Mouse (Mus musculus) liver, postnatal 0 days (tissue): ENCODE data around the gene Mis18bp1. TPM values are rescaled to one million over a fixed set of nuclear protein-coding genes. Genes with fewer than 3 reads are reported as not detected.

ENCODE experiments used
- ATAC-seq: fragments of 200-750 bp; cut with Nextera tagmentation; 2 replicates; pipeline ENCODE4 v1.8.0; 2017; ENCODE audit warnings: mild to moderate bottlenecking, moderate library complexity
- DNase-seq: peaks from one replicate; pipeline ENCODE4 v3.0.0-alpha.2; 2016
- H3K27ac ChIP-seq: fragments of 300-500 bp; sonication (generic); 2 replicates; pipeline ENCODE4 v1.5.1; 2014; ENCODE audit warnings: antibody characterized with exemption, moderate library complexity, mild to moderate bottlenecking, low read depth
- H3K27me3 ChIP-seq: fragments of 300-500 bp; sonication (generic); 2 replicates; pipeline ENCODE4 v1.6.1; 2014; ENCODE audit warnings: low read length, control low read depth, mixed read lengths; ENCODE audit not compliant: insufficient read depth
- H3K36me3 ChIP-seq: fragments of 300-500 bp; sonication (generic); replicated peaks from 2 replicates; pipeline ENCODE4 v1.6.1; 2014; ENCODE audit warnings: mild to moderate bottlenecking, control low read depth, low read length, moderate library complexity, mixed read lengths; ENCODE audit not compliant: insufficient read depth
- H3K4me1 ChIP-seq: fragments of 300-500 bp; sonication (generic); 2 replicates; pipeline ENCODE4 v1.6.1; 2014; ENCODE audit warnings: antibody characterized with exemption, mild to moderate bottlenecking, control low read depth; ENCODE audit not compliant: insufficient read depth
- H3K4me2 ChIP-seq: fragments of 300-500 bp; sonication (generic); 2 replicates; pipeline ENCODE4 v1.6.1; 2014; ENCODE audit warnings: low read depth, mild to moderate bottlenecking, low read length, moderate library complexity, mixed read lengths
- H3K4me3 ChIP-seq: fragments of 300-500 bp; sonication (generic); 2 replicates; pipeline ENCODE4 v1.5.1; 2014; ENCODE audit warnings: low read depth, low read length
- H3K9ac ChIP-seq: fragments of 300-500 bp; sonication (generic); replicated peaks from 2 replicates; pipeline ENCODE4 v1.6.1; 2014; ENCODE audit warnings: mild to moderate bottlenecking, moderate library complexity
- H3K9me3 ChIP-seq: fragments of 300-500 bp; sonication (generic); 2 replicates; pipeline ENCODE4 v1.6.1; 2016; ENCODE audit warnings: mild to moderate bottlenecking, control low read depth, low read length, mixed read lengths
- CTCF ChIP-seq: sonication (generic); IDR thresholded peaks from 2 replicates; pipeline ENCODE4 v1.5.1; 2016; ENCODE audit warnings: antibody characterized with exemption, low read depth
- EP300 ChIP-seq: IDR thresholded peaks from 2 replicates; pipeline ENCODE4 v1.6.1; 2016; ENCODE audit warnings: antibody characterized with exemption, low read depth, mild to moderate bottlenecking
- WGBS: fragments of 180-500 bp; shearing (Covaris S2); extraction: QIAGEN DNeasy Blood & Tissue Kit; methylation state at CpG from one replicate; pipeline ENCODE4 v1.1.7; 2014; ENCODE audit not compliant: insufficient replicate concordance; 5-methylcytosine and 5-hydroxymethylcytosine counted together
- polyA plus RNA-seq: library from polyadenylated mRNA; unstranded; fragments of >200 nt; fragmentation: Nextera tagmentation; extraction: Ambion mirVana; gene quantifications from 2 replicates; pipeline ENCODE4 v1.2.1, GENCODE M21; 2015

Gene Mis18bp1
- 18.7 and 22.2 TPM in 2 replicates for polyA plus RNA-seq

GRCm38 (mm10) chr12:65172021-65172951 lies at the start of gene Mis18bp1:
TSS of gene Mis18bp1 (minus strand) at chr12:65172604.
- H3K4me1 ChIP-seq, result peaks cover 18% of the 10 kb centered on the region
- H3K27me3 ChIP-seq, result no peaks in the 10 kb centered on the region
- 1% methylated on average over 70 of the region's 70 CpGs for WGBS
- DNase-seq (peak; percentile 96), ATAC-seq (peak; percentile 98)
- peak within 1 kb of the TSS; percentile 99 for H3K4me3 ChIP-seq
- H3K27ac ChIP-seq, result peak within 1 kb of the TSS; percentile 98
- no peaks in the 10 kb centered on the region for H3K9me3 ChIP-seq
- no peaks in the 10 kb centered on the region for H3K36me3 ChIP-seq
- H3K9ac ChIP-seq, result peak within 1 kb of the TSS; percentile 93
- peak within 1 kb of the TSS; percentile 77 for H3K4me2 ChIP-seq
- TF ChIP-seq EP300 (peak; percentile 69), CTCF (no peak)

GRCm38 (mm10) chr12:65216404-65216840 lies 44.0 kb upstream of the Mis18bp1 start:
- H3K9ac ChIP-seq, result no peak overlapping the region
- ATAC-seq (no peak), DNase-seq (no peak)
- no peaks in the 10 kb centered on the region for H3K4me1 ChIP-seq
- H3K9me3 ChIP-seq, result no peaks in the 10 kb centered on the region
- TF ChIP-seq EP300, result no peak
- TF ChIP-seq CTCF, result no peak
- no peaks in the 10 kb centered on the region for H3K36me3 ChIP-seq
- H3K27me3 ChIP-seq, result no peaks in the 10 kb centered on the region
- WGBS, result 81% methylated on average over 6 of the region's 6 CpGs
- no peak overlapping the region for H3K4me3 ChIP-seq
- H3K27ac ChIP-seq, result no peak overlapping the region
- no peak overlapping the region for H3K4me2 ChIP-seq

GRCm38 (mm10) chr12:65206431-65206830 lies 34.0 kb upstream of the Mis18bp1 start:
- DNase-seq (no peak), ATAC-seq (no peak)
- H3K4me1 ChIP-seq, result no peaks in the 10 kb centered on the region
- H3K4me2 ChIP-seq, result no peak overlapping the region
- H3K27me3 ChIP-seq, result no peaks in the 10 kb centered on the region
- H3K4me3 ChIP-seq, result no peak overlapping the region
- WGBS, result 74% methylated on average over 1 of the region's 1 CpGs
- TF ChIP-seq CTCF, result no peak
- no peak for TF ChIP-seq EP300
- no peak overlapping the region for H3K9ac ChIP-seq
- no peak overlapping the region for H3K27ac ChIP-seq
- no peaks in the 10 kb centered on the region for H3K36me3 ChIP-seq
- H3K9me3 ChIP-seq, result no peaks in the 10 kb centered on the region

GRCm38 (mm10) chr12:65201812-65202211 lies 29.4 kb upstream of the Mis18bp1 start:
- H3K4me2 ChIP-seq, result no peak overlapping the region
- H3K36me3 ChIP-seq, result no peaks in the 10 kb centered on the region
- no peak overlapping the region for H3K27ac ChIP-seq
- no peaks in the 10 kb centered on the region for H3K4me1 ChIP-seq
- H3K9me3 ChIP-seq, result no peaks in the 10 kb centered on the region
- WGBS, result 88% methylated on average over 2 of the region's 2 CpGs
- H3K4me3 ChIP-seq, result no peak overlapping the region
- ATAC-seq, result no peak
- no peak for DNase-seq
- TF ChIP-seq CTCF (no peak), EP300 (no peak)
- no peak overlapping the region for H3K9ac ChIP-seq
- no peaks in the 10 kb centered on the region for H3K27me3 ChIP-seq

GRCm38 (mm10) chr12:65194003-65194530 lies 21.7 kb upstream of the Mis18bp1 start:
- H3K4me2 ChIP-seq, result no peak overlapping the region
- H3K9me3 ChIP-seq, result no peaks in the 10 kb centered on the region
- 62% methylated on average over 5 of the region's 5 CpGs for WGBS
- no peaks in the 10 kb centered on the region for H3K4me1 ChIP-seq
- no peak for TF ChIP-seq CTCF
- H3K4me3 ChIP-seq, result no peak overlapping the region
- no peak overlapping the region for H3K27ac ChIP-seq
- ATAC-seq (no peak), DNase-seq (no peak)
- no peaks in the 10 kb centered on the region for H3K36me3 ChIP-seq
- H3K27me3 ChIP-seq, result no peaks in the 10 kb centered on the region
- no peak overlapping the region for H3K9ac ChIP-seq

GRCm38 (mm10) chr12:65189213-65189612 lies 16.8 kb upstream of the Mis18bp1 start:
- Histone ChIP-seq H3K27me3 (no peaks in the 10 kb centered on the region), H3K4me2 (no peak overlapping the region), H3K9me3 (no peaks in the 10 kb centered on the region), H3K27ac (no peak overlapping the region), H3K4me1 (no peaks in the 10 kb centered on the region), H3K9ac (no peak overlapping the region), H3K4me3 (no peak overlapping the region), H3K36me3 (no peaks in the 10 kb centered on the region)
- no peak for DNase-seq
- WGBS, result 68% methylated on average over 2 of the region's 2 CpGs
- TF ChIP-seq EP300 (no peak), CTCF (no peak)
- ATAC-seq, result no peak
